ENCODE assay signal across 30 mouse cellular contexts in the genomic region with DNA sequence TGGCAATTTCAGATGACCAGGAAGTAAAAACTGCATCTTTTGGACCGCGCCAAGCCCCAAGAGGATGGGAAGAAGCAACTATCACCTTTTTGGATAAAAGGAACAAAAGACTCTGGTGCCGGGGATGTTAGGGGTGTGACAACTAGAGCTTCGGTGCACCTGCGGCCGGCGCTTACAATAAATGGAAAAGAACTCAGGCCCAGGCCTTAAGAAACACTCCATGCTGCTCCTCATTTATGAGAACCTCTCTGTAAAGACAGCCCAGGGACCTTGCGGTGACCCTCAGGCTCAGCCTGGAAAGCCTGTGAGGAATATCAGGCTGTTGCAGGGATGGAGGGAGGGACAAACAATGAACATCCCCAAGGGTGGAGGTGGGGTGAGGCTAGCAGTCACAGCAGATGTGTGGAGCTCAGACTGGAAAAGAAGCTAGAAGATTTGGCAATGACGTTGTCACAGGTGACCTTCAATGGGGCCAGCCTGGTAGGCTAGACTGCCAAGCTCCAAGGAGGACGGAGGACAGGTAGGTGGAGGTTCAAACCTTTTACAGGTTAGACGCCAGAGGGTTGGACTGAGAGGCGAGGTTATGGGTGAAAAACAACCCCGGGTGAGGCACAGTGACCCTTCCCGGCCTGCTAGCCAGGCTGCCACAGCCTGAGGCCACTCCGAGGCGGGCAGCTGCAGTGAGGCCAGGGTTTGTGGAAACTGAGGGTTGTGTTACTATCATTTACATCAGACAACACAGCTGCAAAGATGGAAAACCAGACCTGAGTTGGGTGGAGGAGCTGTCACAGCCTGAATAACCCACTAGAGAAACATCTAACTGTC. TPM values are rescaled to one million over a fixed set of nuclear protein-coding genes. Genes with fewer than 3 reads are reported as not detected.
"Had no signal": no experiment of that assay in that cellular context is flagged by ENCODE, and none has a peak within 500 bp of the region (broad histone marks: within the 10 kb centered on the region; RNA-seq: fewer than 3 reads in every experiment).

No protein-coding gene starts in this region.

- H3K4me2 ChIP-seq: intestine, embryonic 15.5 days; kidney, embryonic 15.5 days; limb, embryonic 13.5 days; liver, embryonic 12.5 days; liver, embryonic 15.5 days had no signal

- DNase-seq: kidney, adult 11 months; kidney, adult 8-10 months; kidney, postnatal 14 days; kidney, postnatal 4 days; lung, adult 2 months; lung, postnatal 14 days; midbrain, embryonic 14.5 days; right cerebral cortex, adult 18-20 months; right cerebral cortex, postnatal 14 days; right cerebral cortex, postnatal 4 days; thymus, adult 2 months; thymus, postnatal 14 days; thymus, postnatal 4 days had no signal

- H3K27me3 ChIP-seq: intestine, embryonic 15.5 days; kidney, embryonic 15.5 days; limb, embryonic 13.5 days; liver, embryonic 12.5 days; liver, embryonic 15.5 days had no signal

- H3K9ac ChIP-seq: intestine, embryonic 15.5 days; kidney, embryonic 15.5 days; limb, embryonic 13.5 days; liver, embryonic 12.5 days; liver, embryonic 15.5 days had no signal

- H3K9me3 ChIP-seq: intestine, embryonic 15.5 days; kidney, embryonic 15.5 days; limb, embryonic 10.5 days; limb, embryonic 13.5 days; liver, embryonic 12.5 days; liver, embryonic 15.5 days had no signal

- H3K27ac ChIP-seq: intestine, embryonic 15.5 days; kidney, embryonic 15.5 days; limb, embryonic 10.5 days; limb, embryonic 13.5 days; liver, embryonic 12.5 days; liver, embryonic 15.5 days; stomach, postnatal 0 days had no signal

- ATAC-seq: intestine, embryonic 15.5 days; liver, embryonic 12.5 days had no signal

- H3K4me3 ChIP-seq: intestine, embryonic 15.5 days; kidney, embryonic 15.5 days; limb, embryonic 10.5 days; limb, embryonic 13.5 days; liver, embryonic 12.5 days; liver, embryonic 15.5 days had no signal

RNA-seq across cellular contexts. Expression of a gene that starts 8.8 kb away (rescaled TPM):
- total RNA-seq: layer of hippocampus, adult 18-20 months; layer of hippocampus, postnatal 25 days; left cerebral cortex, adult 18-20 months; left cerebral cortex, postnatal 25 days; midbrain, postnatal 0 days; neutrophil, adult 5-6 weeks had no signal
- polyA plus RNA-seq: kidney, embryonic 15.5 days; limb, embryonic 10.5 days; limb, embryonic 13.5 days; liver, embryonic 12.5 days; lung, embryonic 16.5 days; midbrain, embryonic 14.5 days; midbrain, postnatal 0 days; neural tube, embryonic 11.5 days; stomach, embryonic 14.5 days had no signal

RNA-seq across cellular contexts. Expression of a gene that starts 20.9 kb away (rescaled TPM):
- total RNA-seq: left cerebral cortex, postnatal 25 days had no signal

RNA-seq across cellular contexts. Expression of a gene that starts 28.2 kb away (rescaled TPM):
- total RNA-seq: layer of hippocampus, adult 18-20 months; layer of hippocampus, postnatal 25 days; left cerebral cortex, adult 18-20 months; left cerebral cortex, postnatal 25 days; megakaryocyte, adult 5-6 weeks; midbrain, postnatal 0 days; neutrophil, adult 5-6 weeks had no signal
- polyA plus RNA-seq: intestine, embryonic 15.5 days; kidney, embryonic 15.5 days; limb, embryonic 10.5 days; limb, embryonic 13.5 days; liver, embryonic 12.5 days; liver, embryonic 15.5 days; lung, embryonic 16.5 days; midbrain, embryonic 14.5 days; midbrain, postnatal 0 days; neural tube, embryonic 11.5 days; stomach, embryonic 14.5 days had no signal
